Mouse (Mus musculus) c-Kit-positive CD71-positive TER-119-positive erythroid progenitor cells, embryonic 14.5 days (primary cell): ENCODE measurements around the gene Fuz.
A peak's percentile ranks its signal among the peaks of the same experiment; 100 is the strongest.

Source experiments
- DNase-seq: peaks from one replicate; pipeline ENCODE4 v3.0.0-alpha.2; 2013; ENCODE audit warnings: low spot score

Gene Fuz

DNA sequence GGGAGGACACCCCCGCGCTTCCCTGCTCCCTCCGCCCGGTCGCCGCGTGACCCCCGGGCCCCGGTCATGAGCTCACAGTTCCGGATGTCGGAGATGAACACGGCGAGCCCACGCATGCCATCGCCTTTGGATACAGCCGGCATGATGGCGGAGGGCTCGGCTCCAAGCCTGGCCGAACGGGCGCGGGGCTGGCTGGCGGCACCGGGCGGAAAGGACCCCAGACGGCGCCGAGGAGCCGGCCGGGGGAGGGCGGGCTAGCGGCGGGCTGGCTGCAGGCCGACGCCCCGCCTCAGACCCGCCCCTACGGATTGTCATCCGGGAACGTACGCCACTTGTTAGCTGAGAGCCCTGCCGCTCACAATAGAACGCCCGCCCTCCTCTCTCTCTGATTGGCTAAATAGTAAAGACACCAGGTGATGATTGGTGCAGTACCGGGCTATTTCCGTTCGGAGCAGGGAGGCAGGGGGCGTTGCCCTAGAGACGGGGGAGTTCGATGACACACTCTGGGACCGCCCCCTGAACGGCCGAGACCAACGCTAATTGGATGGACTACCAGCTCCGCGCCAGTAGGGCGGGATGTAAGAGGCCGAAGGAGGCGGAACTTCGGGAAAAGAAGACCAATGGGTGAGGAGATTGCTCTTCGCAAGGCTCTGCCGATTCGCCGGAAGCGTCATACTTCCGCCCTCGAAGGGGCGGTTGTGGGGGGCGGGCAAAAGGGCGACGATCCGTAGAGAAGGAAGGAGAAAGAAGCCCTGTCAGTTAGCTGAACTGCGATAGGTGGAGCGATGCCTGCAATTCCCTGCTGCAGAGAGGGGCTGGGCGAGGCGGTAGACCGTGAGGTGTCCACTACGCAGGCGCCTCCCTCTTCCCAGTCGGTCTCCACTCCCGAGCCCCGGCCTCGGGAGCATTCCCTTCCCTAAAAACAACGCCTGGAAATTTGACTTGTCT, 33.6 kb downstream of the Fuz start, which contains the start of gene Ap2a1:
Gene Ap2a1, minus strand, starts transcription at position 293 of the 948 bp plus-strand sequence.
- peak; percentile 100 for DNase-seq

DNA sequence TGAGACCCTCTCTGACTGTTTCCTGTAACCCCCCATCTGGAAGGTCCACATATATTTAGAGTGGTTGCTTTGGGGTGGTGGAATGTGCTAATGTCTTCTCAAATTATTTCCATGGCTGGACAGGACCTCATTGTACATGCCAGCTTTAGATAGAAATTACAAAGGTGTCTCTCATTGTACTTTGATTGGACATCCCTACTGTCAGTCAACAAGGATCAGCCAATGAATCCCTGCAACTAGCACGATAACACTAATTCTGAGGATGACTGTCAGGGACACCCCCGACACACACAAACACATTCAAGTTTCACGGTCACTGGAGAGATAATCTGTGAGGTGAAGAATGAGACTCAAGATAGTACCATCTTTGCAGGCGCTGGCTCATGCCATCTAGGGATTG, 42.8 kb downstream of the Fuz start:
- DNase-seq, result no peak

DNA sequence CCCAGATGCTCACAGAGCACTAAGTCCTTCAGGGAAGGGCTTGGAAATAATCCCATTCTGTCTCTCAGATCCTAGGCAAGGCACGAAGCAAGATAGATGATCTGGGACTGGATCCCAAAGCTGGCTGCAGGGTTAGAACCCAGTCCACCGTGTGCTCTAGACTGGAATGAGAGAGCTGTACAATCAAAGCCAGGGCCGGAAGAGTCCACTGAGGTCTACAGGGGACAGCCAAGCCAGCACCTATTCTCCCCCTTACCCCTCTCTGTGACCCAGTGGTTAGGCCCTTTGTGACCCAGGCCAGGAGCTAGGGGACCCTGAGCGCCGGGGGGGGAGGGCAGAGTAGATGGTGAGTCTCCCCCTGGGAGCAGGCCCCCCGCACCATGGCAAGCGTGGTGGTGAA, 47.0 kb downstream of the Fuz start, which contains the start of gene Tsks:
Gene Tsks, plus strand, starts transcription at position 301 of the 400 bp plus-strand sequence.
- DNase-seq, result no peak

DNA sequence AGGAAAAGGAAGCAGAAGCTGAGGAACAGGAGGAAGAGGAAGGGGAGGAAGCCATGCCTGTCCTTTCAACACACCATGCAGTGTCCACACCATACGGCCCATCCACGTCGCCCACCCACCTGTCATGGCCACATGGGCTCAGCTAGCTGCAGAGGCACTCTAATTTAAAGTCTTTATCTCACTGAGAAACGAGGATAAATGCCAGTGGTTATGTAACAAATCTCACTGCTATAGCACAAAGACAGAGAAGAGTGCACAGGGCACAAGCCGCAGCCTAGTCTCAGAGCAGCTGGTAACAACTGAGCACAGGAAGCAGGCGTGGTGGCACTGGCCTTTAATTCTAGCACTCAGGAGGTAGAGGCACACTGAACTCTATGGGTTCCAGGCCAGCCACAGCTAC, 54.0 kb downstream of the Fuz start:
- no peak for DNase-seq

DNA sequence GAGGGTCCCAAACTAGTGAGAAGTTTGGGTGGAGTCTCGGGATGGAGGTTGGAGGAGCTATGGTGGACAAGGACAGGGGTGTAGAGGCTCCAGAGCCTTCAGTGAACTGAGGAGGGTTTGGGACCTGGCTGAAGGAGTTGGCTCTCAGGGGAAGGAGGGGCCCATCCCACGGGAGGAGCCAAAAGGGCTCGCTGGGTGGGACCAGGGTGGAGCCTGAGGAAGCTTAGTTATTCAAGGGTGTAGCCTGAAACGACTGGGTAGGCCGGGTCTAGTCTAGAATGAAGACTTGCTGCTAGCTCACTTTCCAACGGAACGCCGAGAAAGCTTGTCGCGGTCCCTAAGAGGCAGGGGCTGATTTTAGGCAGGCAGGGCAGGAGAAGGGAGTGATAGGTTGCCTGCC, 56.1 kb downstream of the Fuz start:
- peak; percentile 76 for DNase-seq
